Mouse (Mus musculus): ENCODE measurements around the gene Gm20388. TPM values are rescaled to one million over a fixed set of nuclear protein-coding genes. Genes with fewer than 3 reads are reported as not detected.

Gene Gm20388
- polyA plus RNA-seq, 1 experiment from 2014 or later = not detected

GRCm38 (mm10) chr8:120561539-120562435, 651.1 kb downstream of the Gm20388 start:
- Histone ChIP-seq H3K4me1 (replicated peaks) (peaks cover 95% of the 10 kb centered on the region), H3K4me3 (no peak overlapping the region), H3K27ac (peak overlapping the region; percentile 89; the same call in 1 of the 2 replicates), H3K9me3 (replicated peaks) (no peaks in the 10 kb centered on the region), H3K27me3 (no peaks in the 10 kb centered on the region), H3K4me2 (no peak overlapping the region), H3K36me3 (peaks cover 13% of the 10 kb centered on the region; the same call in 1 of the 2 replicates), H3K9ac (0 out of 2 replicates have a peak overlapping the region, but pooled peaks have one; percentile 25)
- WGBS = 65% methylated on average over 22 of the region's 22 CpGs
- no peak for ATAC-seq (replicated peaks; ENCODE audit: insufficient number of reproducible peaks, insufficient read depth, low FRiP score, low read depth)

GRCm38 (mm10) chr8:120562680-120563347, 652.2 kb downstream of the Gm20388 start:
- no peaks in the 10 kb centered on the region for H3K27me3 ChIP-seq
- H3K27ac ChIP-seq = peak overlapping the region; percentile 89
- H3K9me3 ChIP-seq (replicated peaks) = no peaks in the 10 kb centered on the region
- H3K4me2 ChIP-seq = peak overlapping the region; percentile 37; the same call in 1 of the 2 replicates
- H3K4me1 ChIP-seq (replicated peaks) = peaks cover 86% of the 10 kb centered on the region
- H3K4me3 ChIP-seq = no peak overlapping the region
- H3K9ac ChIP-seq = peak overlapping the region; percentile 25
- 77% methylated on average over 18 of the region's 18 CpGs for WGBS
- peaks cover 23% of the 10 kb centered on the region for H3K36me3 ChIP-seq
- no peak for ATAC-seq (replicated peaks; ENCODE audit: insufficient number of reproducible peaks, insufficient read depth, low FRiP score, low read depth)

- Histone ChIP-seq H3K4me3 (no peak overlapping the region), H3K9me3 (replicated peaks) (no peaks in the 10 kb centered on the region), H3K4me2 (peak overlapping the region; percentile 37), H3K4me1 (replicated peaks) (peaks cover 80% of the 10 kb centered on the region), H3K27me3 (no peaks in the 10 kb centered on the region), H3K27ac (peak overlapping the region; percentile 89), H3K36me3 (peaks cover 28% of the 10 kb centered on the region), H3K9ac (peak overlapping the region; percentile 25)
- ATAC-seq (replicated peaks; ENCODE audit: insufficient number of reproducible peaks, insufficient read depth, low FRiP score, low read depth) = peak; percentile 0; the same call in 1 of the 2 replicates
- WGBS = 15% methylated on average over 8 of the region's 8 CpGs
Measured at GRCm38 (mm10) chr8:120563348-120563724, 652.7 kb downstream of the Gm20388 start.

- H3K27me3 ChIP-seq = no peaks in the 10 kb centered on the region
- H3K36me3 ChIP-seq = peaks cover 33% of the 10 kb centered on the region
- no peak overlapping the region for H3K4me3 ChIP-seq
- WGBS = 11% methylated on average over 20 of the region's 20 CpGs
- H3K9me3 ChIP-seq (replicated peaks) = no peaks in the 10 kb centered on the region
- peak overlapping the region; percentile 37 for H3K4me2 ChIP-seq
- H3K9ac ChIP-seq = 0 out of 2 replicates have a peak overlapping the region, but pooled peaks have one; percentile 25
- peak; percentile 71 for ATAC-seq (replicated peaks; ENCODE audit: insufficient number of reproducible peaks, insufficient read depth, low FRiP score, low read depth)
- peak overlapping the region; percentile 89 for H3K27ac ChIP-seq
- peaks cover 72% of the 10 kb centered on the region for H3K4me1 ChIP-seq (replicated peaks)
Measured at GRCm38 (mm10) chr8:120563851-120564837, 653.5 kb downstream of the Gm20388 start.

GRCm38 (mm10) chr8:120565151-120565711, 654.6 kb downstream of the Gm20388 start:
- no peaks in the 10 kb centered on the region for H3K9me3 ChIP-seq (replicated peaks)
- 47% methylated on average over 7 of the region's 7 CpGs for WGBS
- H3K4me2 ChIP-seq = no peak overlapping the region
- ATAC-seq (replicated peaks; ENCODE audit: insufficient number of reproducible peaks, insufficient read depth, low FRiP score, low read depth) = no peak
- peak overlapping the region; percentile 89 for H3K27ac ChIP-seq
- H3K4me1 ChIP-seq (replicated peaks) = peaks cover 67% of the 10 kb centered on the region
- peaks cover 39% of the 10 kb centered on the region for H3K36me3 ChIP-seq
- no peaks in the 10 kb centered on the region for H3K27me3 ChIP-seq
- H3K4me3 ChIP-seq = no peak overlapping the region
- 0 out of 2 replicates have a peak overlapping the region, but pooled peaks have one; percentile 8 for H3K9ac ChIP-seq

GRCm38 (mm10) chr8:120566681-120567080, 656.0 kb downstream of the Gm20388 start:
- no peaks in the 10 kb centered on the region for H3K27me3 ChIP-seq
- no peak overlapping the region for H3K27ac ChIP-seq
- H3K4me2 ChIP-seq = no peak overlapping the region
- WGBS = 76% methylated on average over 8 of the region's 8 CpGs
- ATAC-seq (replicated peaks; ENCODE audit: insufficient number of reproducible peaks, insufficient read depth, low FRiP score, low read depth) = no peak
- no peak overlapping the region for H3K9ac ChIP-seq
- H3K9me3 ChIP-seq (replicated peaks) = no peaks in the 10 kb centered on the region
- H3K36me3 ChIP-seq = peaks cover 52% of the 10 kb centered on the region
- H3K4me1 ChIP-seq (replicated peaks) = peaks cover 60% of the 10 kb centered on the region
- H3K4me3 ChIP-seq = no peak overlapping the region

- Histone ChIP-seq H3K27ac (no peak overlapping the region), H3K4me2 (no peak overlapping the region), H3K9me3 (replicated peaks) (no peaks in the 10 kb centered on the region), H3K4me1 (replicated peaks) (peaks cover 49% of the 10 kb centered on the region), H3K9ac (no peak overlapping the region), H3K27me3 (no peaks in the 10 kb centered on the region), H3K4me3 (no peak overlapping the region), H3K36me3 (peaks cover 62% of the 10 kb centered on the region)
- ATAC-seq (replicated peaks; ENCODE audit: insufficient number of reproducible peaks, insufficient read depth, low FRiP score, low read depth) = no peak
- WGBS = 96% methylated on average over 17 of the region's 17 CpGs
Measured at GRCm38 (mm10) chr8:120567731-120568130, 657.1 kb downstream of the Gm20388 start.

- ATAC-seq (replicated peaks; ENCODE audit: insufficient number of reproducible peaks, insufficient read depth, low FRiP score, low read depth) = no peak
- Histone ChIP-seq H3K9ac (no peak overlapping the region), H3K4me3 (no peak overlapping the region), H3K4me1 (replicated peaks) (peaks cover 44% of the 10 kb centered on the region), H3K27me3 (no peaks in the 10 kb centered on the region), H3K9me3 (replicated peaks) (no peaks in the 10 kb centered on the region), H3K36me3 (peaks cover 68% of the 10 kb centered on the region), H3K27ac (no peak overlapping the region), H3K4me2 (no peak overlapping the region)
- WGBS = 96% methylated on average over 37 of the region's 37 CpGs
Measured at GRCm38 (mm10) chr8:120568164-120568798, 657.6 kb downstream of the Gm20388 start.

- H3K4me2 ChIP-seq = no peak overlapping the region
Measured at GRCm38 (mm10) chr8:120569123-120569522, 658.5 kb downstream of the Gm20388 start.

More at GRCm38 (mm10) chr8:120569123-120569522, 658.5 kb downstream of the Gm20388 start:
- Histone ChIP-seq H3K9ac (no peak overlapping the region), H3K36me3 (peaks cover 76% of the 10 kb centered on the region), H3K4me1 (replicated peaks) (peaks cover 35% of the 10 kb centered on the region), H3K27me3 (no peaks in the 10 kb centered on the region), H3K4me3 (no peak overlapping the region), H3K9me3 (replicated peaks) (no peaks in the 10 kb centered on the region), H3K27ac (no peak overlapping the region)
- WGBS = 93% methylated on average over 17 of the region's 17 CpGs
- no peak for ATAC-seq (replicated peaks; ENCODE audit: insufficient number of reproducible peaks, insufficient read depth, low FRiP score, low read depth)
